Mouse (Mus musculus): ENCODE measurements at regions not wholly inside any gene's neighbourhood (a gene's known extent, or its start where the extent isn't known, plus 50 kb on each side); places are given as distances from the start of the nearest gene placed in this dataset.

GRCm38 (mm10) chr1:183504103-183504841, 86.3 kb downstream of the Hhipl2 start:
- Histone ChIP-seq H3K4me3 (replicated peaks; ENCODE audit: control insufficient read depth, low read depth, low read length) (no peak overlapping the region), H3K4me1 (ENCODE audit: control insufficient read depth, insufficient read depth, low read length) (no peaks in the 10 kb centered on the region; the same call in 1 of the 2 replicates), H3K27ac (ENCODE audit: control insufficient read depth, insufficient read depth, low read depth, low read length, poor library complexity) (no peak overlapping the region)
- 83% methylated on average over 14 of the region's 14 CpGs for WGBS
- no peak for TF ChIP-seq POLR2A (IDR thresholded peaks at IDR 0.05; ENCODE audit: borderline replicate concordance, control insufficient read depth, low read depth, low read length)
- TF ChIP-seq CTCF (IDR thresholded peaks at IDR 0.05; ENCODE audit: control insufficient read depth, insufficient read depth, low read length), result no peak

GRCm38 (mm10) chr1:183507893-183508292, 89.9 kb downstream of the Hhipl2 start:
- TF ChIP-seq POLR2A (IDR thresholded peaks at IDR 0.05; ENCODE audit: borderline replicate concordance, control insufficient read depth, low read depth, low read length) (no peak), CTCF (IDR thresholded peaks at IDR 0.05; ENCODE audit: control insufficient read depth, insufficient read depth, low read length) (no peak)
- no peaks in the 10 kb centered on the region; the same call in 1 of the 2 replicates for H3K4me1 ChIP-seq (ENCODE audit: control insufficient read depth, insufficient read depth, low read length)
- H3K27ac ChIP-seq (ENCODE audit: control insufficient read depth, insufficient read depth, low read depth, low read length, poor library complexity), result no peak overlapping the region
- no peak overlapping the region for H3K4me3 ChIP-seq (replicated peaks; ENCODE audit: control insufficient read depth, low read depth, low read length)
- 63% methylated on average over 2 of the region's 2 CpGs for WGBS

- Histone ChIP-seq H3K4me1 (ENCODE audit: control insufficient read depth, insufficient read depth, low read length) (no peaks in the 10 kb centered on the region; the same call in 1 of the 2 replicates), H3K27ac (ENCODE audit: control insufficient read depth, insufficient read depth, low read depth, low read length, poor library complexity) (no peak overlapping the region), H3K4me3 (replicated peaks; ENCODE audit: control insufficient read depth, low read depth, low read length) (no peak overlapping the region)
- TF ChIP-seq CTCF (IDR thresholded peaks at IDR 0.05; ENCODE audit: control insufficient read depth, insufficient read depth, low read length) (no peak), POLR2A (IDR thresholded peaks at IDR 0.05; ENCODE audit: borderline replicate concordance, control insufficient read depth, low read depth, low read length) (no peak)
- WGBS, result 17% methylated on average over 10 of the region's 10 CpGs
Measured at GRCm38 (mm10) chr1:183510759-183511158, 92.7 kb downstream of the Hhipl2 start.

- no peak for TF ChIP-seq POLR2A (IDR thresholded peaks at IDR 0.05; ENCODE audit: borderline replicate concordance, control insufficient read depth, low read depth, low read length)
- no peak for TF ChIP-seq CTCF (IDR thresholded peaks at IDR 0.05; ENCODE audit: control insufficient read depth, insufficient read depth, low read length)
- H3K4me1 ChIP-seq (ENCODE audit: control insufficient read depth, insufficient read depth, low read length), result no peaks in the 10 kb centered on the region; the same call in 1 of the 2 replicates
Measured at GRCm38 (mm10) chr1:183513876-183514275, 95.9 kb downstream of the Hhipl2 start.

GRCm38 (mm10) chr1:183514281-183514983, 96.4 kb downstream of the Hhipl2 start:
- no peak overlapping the region for H3K4me3 ChIP-seq (replicated peaks; ENCODE audit: control insufficient read depth, low read depth, low read length)
- no peak for TF ChIP-seq CTCF (IDR thresholded peaks at IDR 0.05; ENCODE audit: control insufficient read depth, insufficient read depth, low read length)
- TF ChIP-seq POLR2A (IDR thresholded peaks at IDR 0.05; ENCODE audit: borderline replicate concordance, control insufficient read depth, low read depth, low read length), result no peak
- WGBS, result 80% methylated on average over 15 of the region's 15 CpGs
- no peaks in the 10 kb centered on the region; the same call in 1 of the 2 replicates for H3K4me1 ChIP-seq (ENCODE audit: control insufficient read depth, insufficient read depth, low read length)
- no peak overlapping the region for H3K27ac ChIP-seq (ENCODE audit: control insufficient read depth, insufficient read depth, low read depth, low read length, poor library complexity)

More at GRCm38 (mm10) chr1:183513876-183514275, 95.9 kb downstream of the Hhipl2 start:
- no peak overlapping the region for H3K27ac ChIP-seq (ENCODE audit: control insufficient read depth, insufficient read depth, low read depth, low read length, poor library complexity)
- H3K4me3 ChIP-seq (replicated peaks; ENCODE audit: control insufficient read depth, low read depth, low read length), result no peak overlapping the region
- WGBS, result 78% methylated on average over 3 of the region's 3 CpGs

GRCm38 (mm10) chr1:183514984-183515287, 96.9 kb downstream of the Hhipl2 start:
- TF ChIP-seq CTCF (IDR thresholded peaks at IDR 0.05; ENCODE audit: control insufficient read depth, insufficient read depth, low read length) (no peak), POLR2A (IDR thresholded peaks at IDR 0.05; ENCODE audit: borderline replicate concordance, control insufficient read depth, low read depth, low read length) (no peak)
- WGBS, result 52% methylated on average over 2 of the region's 2 CpGs
- H3K27ac ChIP-seq (ENCODE audit: control insufficient read depth, insufficient read depth, low read depth, low read length, poor library complexity), result no peak overlapping the region
- no peaks in the 10 kb centered on the region; the same call in 1 of the 2 replicates for H3K4me1 ChIP-seq (ENCODE audit: control insufficient read depth, insufficient read depth, low read length)
- no peak overlapping the region for H3K4me3 ChIP-seq (replicated peaks; ENCODE audit: control insufficient read depth, low read depth, low read length)

- TF ChIP-seq CTCF (IDR thresholded peaks at IDR 0.05; ENCODE audit: control insufficient read depth, insufficient read depth, low read length) (no peak), POLR2A (IDR thresholded peaks at IDR 0.05; ENCODE audit: borderline replicate concordance, control insufficient read depth, low read depth, low read length) (no peak)
- WGBS, result 66% methylated on average over 4 of the region's 4 CpGs
- no peak overlapping the region for H3K27ac ChIP-seq (ENCODE audit: control insufficient read depth, insufficient read depth, low read depth, low read length, poor library complexity)
- H3K4me3 ChIP-seq (replicated peaks; ENCODE audit: control insufficient read depth, low read depth, low read length), result no peak overlapping the region
- no peaks in the 10 kb centered on the region; the same call in 1 of the 2 replicates for H3K4me1 ChIP-seq (ENCODE audit: control insufficient read depth, insufficient read depth, low read length)
Measured at GRCm38 (mm10) chr1:183516167-183516566, 98.2 kb downstream of the Hhipl2 start.

- TF ChIP-seq CTCF (IDR thresholded peaks at IDR 0.05; ENCODE audit: control insufficient read depth, insufficient read depth, low read length) (no peak), POLR2A (IDR thresholded peaks at IDR 0.05; ENCODE audit: borderline replicate concordance, control insufficient read depth, low read depth, low read length) (no peak)
- WGBS, result 69% methylated on average over 4 of the region's 4 CpGs
- Histone ChIP-seq H3K27ac (ENCODE audit: control insufficient read depth, insufficient read depth, low read depth, low read length, poor library complexity) (no peak overlapping the region), H3K4me1 (ENCODE audit: control insufficient read depth, insufficient read depth, low read length) (no peaks in the 10 kb centered on the region; the same call in 1 of the 2 replicates), H3K4me3 (replicated peaks; ENCODE audit: control insufficient read depth, low read depth, low read length) (no peak overlapping the region)
Measured at GRCm38 (mm10) chr1:183517236-183517635, 99.2 kb downstream of the Hhipl2 start.
